Comparison of ENCODE assay signal across 5 mouse cellular contexts in the genomic region with DNA sequence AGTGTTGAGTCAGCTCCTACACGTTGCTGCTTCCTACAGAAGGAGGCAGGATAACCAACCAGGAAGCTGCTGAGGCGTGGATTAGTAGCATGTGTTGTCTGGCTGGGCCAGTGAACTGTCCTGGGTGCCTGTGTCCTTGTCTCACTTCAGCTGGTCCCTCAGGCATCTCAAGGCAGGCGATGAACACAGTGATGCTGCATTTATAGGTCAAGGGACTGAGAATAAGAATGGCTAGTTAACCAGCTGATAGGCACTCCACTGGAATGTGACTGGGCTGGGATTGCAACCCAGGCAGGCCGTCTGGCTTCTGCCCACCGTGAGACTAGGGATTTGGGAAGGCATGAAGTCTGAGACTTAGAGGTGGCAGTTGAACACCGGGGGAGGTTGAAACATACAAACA.
"Had no signal": no experiment of that assay in that cellular context is flagged by ENCODE, and none has a peak within 500 bp of the region (broad histone marks: within the 10 kb centered on the region; RNA-seq: fewer than 3 reads in every experiment).

No protein-coding gene starts in this region.

- H3K27me3 ChIP-seq: liver, embryonic 15.5 days; midbrain, embryonic 15.5 days; neural tube, embryonic 12.5 days had no signal

- H3K36me3 ChIP-seq: limb, embryonic 10.5 days; liver, embryonic 15.5 days; midbrain, embryonic 15.5 days; neural tube, embryonic 12.5 days had no signal

- H3K9ac ChIP-seq: liver, embryonic 15.5 days; midbrain, embryonic 15.5 days; neural tube, embryonic 12.5 days had no signal

- H3K4me3 ChIP-seq: limb, embryonic 10.5 days; liver, embryonic 15.5 days; midbrain, embryonic 15.5 days; neural tube, embryonic 12.5 days had no signal

- H3K4me1 ChIP-seq: liver, embryonic 15.5 days had no signal

- H3K27ac ChIP-seq: limb, embryonic 10.5 days; liver, embryonic 15.5 days; midbrain, embryonic 15.5 days; neural tube, embryonic 12.5 days had no signal

- H3K9me3 ChIP-seq: limb, embryonic 10.5 days; liver, embryonic 15.5 days; midbrain, embryonic 15.5 days; neural tube, embryonic 12.5 days had no signal

- H3K4me2 ChIP-seq: liver, embryonic 11.5 days; liver, embryonic 15.5 days; midbrain, embryonic 15.5 days; neural tube, embryonic 12.5 days had no signal
